Mouse (Mus musculus): ENCODE measurements at regions not wholly inside any gene's neighbourhood (a gene's known extent, or its start where the extent isn't known, plus 50 kb on each side); places are given as distances from the start of the nearest gene placed in this dataset.

- no peak overlapping the region for H3K4me3 ChIP-seq (ENCODE audit: low read depth, low read length)
- WGBS = 74% methylated on average over 1 of the region's 1 CpGs
- no peaks in the 10 kb centered on the region for H3K9me3 ChIP-seq (replicated peaks; ENCODE audit: control insufficient read depth, low read length)
- no peak overlapping the region for H3K27ac ChIP-seq (replicated peaks; ENCODE audit: low read depth, low read length)
- no peak for ATAC-seq (replicated peaks; ENCODE audit: insufficient number of reproducible peaks, low FRiP score, low TSS enrichment, low read depth)
- no peaks in the 10 kb centered on the region for H3K36me3 ChIP-seq (replicated peaks; ENCODE audit: control insufficient read depth, insufficient read depth, low read depth, low read length)
- no peak overlapping the region for H3K4me2 ChIP-seq (ENCODE audit: low read depth, low read length)
- H3K27me3 ChIP-seq (ENCODE audit: control insufficient read depth, insufficient read depth, low read length) = no peaks in the 10 kb centered on the region
- DNase-seq (ENCODE audit: low spot score) = no peak
- H3K4me1 ChIP-seq (ENCODE audit: control insufficient read depth, insufficient read depth, low read length) = no peaks in the 10 kb centered on the region
- H3K9ac ChIP-seq (replicated peaks; ENCODE audit: low read length) = no peak overlapping the region
These were observed 61.8 kb upstream of the Rorb start for GRCm38 (mm10) chr19:19172767-19173166.

DNA sequence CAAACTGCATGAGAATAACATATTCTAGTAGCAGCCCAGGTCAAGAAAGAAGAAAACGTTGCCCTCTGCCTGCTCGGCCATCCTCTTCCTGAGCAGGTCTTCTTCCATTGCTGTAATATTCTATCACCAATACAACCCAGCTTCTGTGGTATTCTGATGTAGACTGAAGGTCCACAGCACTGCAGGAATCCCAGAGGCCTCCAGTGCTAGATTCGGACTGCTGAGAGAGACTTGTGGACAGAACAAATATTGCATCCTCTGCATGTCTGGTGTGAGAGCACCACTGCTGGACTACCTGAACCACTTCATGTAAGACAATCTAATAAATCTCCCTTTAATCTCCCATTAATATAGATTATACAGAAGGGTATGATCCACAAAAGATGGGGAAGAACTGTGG, 59.8 kb upstream of the Rorb start:
- Histone ChIP-seq H3K9me3 (replicated peaks; ENCODE audit: control insufficient read depth, low read length) (no peaks in the 10 kb centered on the region), H3K27ac (replicated peaks; ENCODE audit: low read depth, low read length) (no peak overlapping the region), H3K4me3 (ENCODE audit: low read depth, low read length) (no peak overlapping the region), H3K27me3 (ENCODE audit: control insufficient read depth, insufficient read depth, low read length) (no peaks in the 10 kb centered on the region), H3K36me3 (replicated peaks; ENCODE audit: control insufficient read depth, insufficient read depth, low read depth, low read length) (no peaks in the 10 kb centered on the region), H3K4me1 (ENCODE audit: control insufficient read depth, insufficient read depth, low read length) (no peaks in the 10 kb centered on the region), H3K4me2 (ENCODE audit: low read depth, low read length) (no peak overlapping the region), H3K9ac (replicated peaks; ENCODE audit: low read length) (no peak overlapping the region)
- WGBS = 82% methylated on average over 3 of the region's 3 CpGs
- no peak for DNase-seq (ENCODE audit: low spot score)
- no peak for ATAC-seq (replicated peaks; ENCODE audit: insufficient number of reproducible peaks, low FRiP score, low TSS enrichment, low read depth)
